Mouse (Mus musculus): ENCODE data around the gene Amdhd2. TPM values are rescaled to one million over a fixed set of nuclear protein-coding genes. Genes with fewer than 3 reads are reported as not detected.
A peak's percentile ranks its signal among the peaks of the same experiment; 100 is the strongest.

Amdhd2 gene
- polyA plus RNA-seq, 1 experiment from 2014 or later, result 35.6 TPM

GRCm38 (mm10) chr17:24192848-24193247 lies 29.3 kb upstream of the Amdhd2 start:
- peaks cover 15% of the 10 kb centered on the region for H3K4me1 ChIP-seq
- no peak overlapping the region for H3K27ac ChIP-seq
- no peak overlapping the region for H3K4me2 ChIP-seq (replicated peaks)
- ATAC-seq (ENCODE audit: low FRiP score), result no peak
- no peaks in the 10 kb centered on the region for H3K27me3 ChIP-seq
- H3K36me3 ChIP-seq, result 0 out of 2 replicates have a peak, but pooled peaks cover 4% of the 10 kb centered on the region
- H3K4me3 ChIP-seq, result no peak overlapping the region
- H3K9me3 ChIP-seq (replicated peaks), result no peaks in the 10 kb centered on the region
- no peak overlapping the region for H3K9ac ChIP-seq
- WGBS, result 77% methylated on average over 8 of the region's 8 CpGs

DNA sequence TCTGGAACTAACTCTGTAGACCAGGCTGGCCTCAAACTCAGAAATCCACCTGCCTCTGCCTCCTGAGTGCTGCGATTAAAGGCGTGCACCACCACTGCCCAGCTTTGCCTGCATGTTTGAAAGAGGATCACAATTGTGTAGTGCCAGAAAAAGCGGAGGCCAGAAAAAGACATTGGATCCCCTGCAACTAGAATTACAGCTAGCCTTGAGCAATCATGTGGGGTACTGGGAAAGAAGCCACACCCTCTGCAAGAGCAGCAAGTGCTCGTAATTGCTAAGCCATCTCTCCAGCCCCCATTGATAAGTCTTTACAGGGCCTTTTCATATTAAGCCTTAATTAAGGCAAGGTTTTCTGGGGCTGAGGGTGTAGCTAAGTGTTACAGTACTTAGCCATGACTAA lies 27.9 kb upstream of the Amdhd2 start:
- 86% methylated on average over 4 of the region's 4 CpGs for WGBS
- H3K4me1 ChIP-seq, result peaks cover 5% of the 10 kb centered on the region; the same call in 1 of the 2 replicates
- ATAC-seq (ENCODE audit: low FRiP score), result no peak

DNA sequence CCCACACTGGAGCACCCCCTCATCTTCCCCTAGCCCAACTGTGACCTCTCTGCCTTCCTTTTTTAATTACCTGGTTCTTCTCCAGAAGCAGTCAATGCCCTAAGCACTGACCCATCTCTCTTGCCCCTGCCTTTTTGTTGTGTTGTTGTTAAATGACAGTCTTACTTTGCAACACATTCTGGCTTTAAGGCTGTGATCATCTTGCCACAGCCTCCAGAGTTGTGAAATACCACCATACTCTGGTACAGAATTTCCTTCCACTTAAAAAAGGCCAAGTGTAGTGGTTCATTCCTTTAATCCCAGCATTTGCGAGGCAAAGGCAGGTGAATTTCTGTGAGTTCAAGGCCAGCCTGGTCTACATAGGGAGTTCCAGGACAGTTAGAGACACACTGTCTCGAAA lies 27.4 kb upstream of the Amdhd2 start:
- ATAC-seq (ENCODE audit: low FRiP score), result no peak
- H3K9me3 ChIP-seq (replicated peaks), result no peaks in the 10 kb centered on the region
- H3K4me2 ChIP-seq (replicated peaks), result no peak overlapping the region
- H3K27ac ChIP-seq, result no peak overlapping the region
- H3K36me3 ChIP-seq, result peaks cover 10% of the 10 kb centered on the region; the same call in 1 of the 2 replicates
- H3K27me3 ChIP-seq, result no peaks in the 10 kb centered on the region
- 87% methylated on average over 2 of the region's 2 CpGs for WGBS
- no peak overlapping the region for H3K9ac ChIP-seq
- H3K4me3 ChIP-seq, result no peak overlapping the region
- peaks cover 5% of the 10 kb centered on the region; the same call in 1 of the 2 replicates for H3K4me1 ChIP-seq

More for the DNA sequence above, 27.9 kb upstream of the Amdhd2 start:
- H3K9me3 ChIP-seq (replicated peaks), result no peaks in the 10 kb centered on the region
- H3K27ac ChIP-seq, result no peak overlapping the region
- no peaks in the 10 kb centered on the region for H3K27me3 ChIP-seq
- H3K36me3 ChIP-seq, result peaks cover 5% of the 10 kb centered on the region; the same call in 1 of the 2 replicates
- no peak overlapping the region for H3K9ac ChIP-seq
- H3K4me3 ChIP-seq, result no peak overlapping the region
- H3K4me2 ChIP-seq (replicated peaks), result no peak overlapping the region

- Histone ChIP-seq H3K4me1 (peaks cover 7% of the 10 kb centered on the region), H3K9ac (no peak overlapping the region), H3K27me3 (peaks cover 5% of the 10 kb centered on the region; the same call in 1 of the 2 replicates), H3K36me3 (no peaks in the 10 kb centered on the region), H3K9me3 (replicated peaks) (no peaks in the 10 kb centered on the region), H3K4me2 (replicated peaks) (no peak overlapping the region), H3K27ac (no peak overlapping the region), H3K4me3 (no peak overlapping the region)
- WGBS, result 84% methylated on average over 3 of the region's 3 CpGs
- no peak for ATAC-seq (ENCODE audit: low FRiP score)
Observed at GRCm38 (mm10) chr17:24174259-24174658, 10.7 kb upstream of the Amdhd2 start.

DNA sequence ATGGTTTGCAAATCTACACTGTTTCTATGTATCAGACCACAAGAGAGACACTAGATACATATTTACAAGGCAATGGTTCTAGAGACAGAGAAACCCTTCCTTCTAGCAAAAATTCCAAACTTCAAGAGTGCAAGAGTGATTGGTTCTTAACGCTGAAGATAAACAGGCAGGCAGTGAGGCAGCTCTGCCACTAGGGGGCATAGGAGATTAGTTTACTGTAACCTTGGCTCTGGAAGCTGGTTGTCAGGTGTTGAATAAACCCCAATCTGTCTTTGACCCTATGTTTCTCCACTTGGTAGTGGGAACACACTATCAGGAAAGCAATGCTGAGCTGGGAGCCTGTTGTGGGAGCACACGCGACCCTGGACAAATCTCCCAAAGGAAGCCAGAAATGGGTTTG lies 9.9 kb upstream of the Amdhd2 start:
- 5% methylated on average over 3 of the region's 3 CpGs for WGBS

DNA sequence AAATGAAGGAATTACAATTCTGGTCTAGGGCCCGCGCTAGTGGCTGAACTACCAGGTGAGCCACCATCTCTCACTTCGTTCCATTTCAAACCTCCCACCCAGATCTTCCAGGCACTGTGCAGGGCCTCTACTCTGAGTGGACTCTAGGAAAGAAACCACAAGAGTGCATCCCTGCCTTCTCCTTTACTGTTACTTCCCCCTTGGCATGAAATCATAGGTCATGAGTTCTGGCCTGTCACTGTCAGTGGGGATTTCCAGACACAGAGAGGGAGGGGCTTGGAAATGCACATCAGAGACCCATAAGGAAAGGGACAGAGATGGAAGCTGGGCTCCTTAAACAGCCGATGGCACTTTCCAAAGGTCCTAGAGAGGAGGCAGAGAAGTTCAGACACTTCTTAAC lies 8.2 kb upstream of the Amdhd2 start:
- Histone ChIP-seq H3K36me3 (0 out of 2 replicates have a peak, but pooled peaks cover 2% of the 10 kb centered on the region), H3K27me3 (peaks cover 5% of the 10 kb centered on the region; the same call in 1 of the 2 replicates), H3K27ac (no peak overlapping the region), H3K4me1 (peaks cover 20% of the 10 kb centered on the region), H3K9ac (no peak overlapping the region), H3K4me2 (replicated peaks) (no peak overlapping the region), H3K9me3 (replicated peaks) (no peaks in the 10 kb centered on the region), H3K4me3 (no peak overlapping the region)
- no peak for ATAC-seq (ENCODE audit: low FRiP score)
- WGBS, result 83% methylated on average over 4 of the region's 4 CpGs

More for the DNA sequence above, 9.9 kb upstream of the Amdhd2 start:
- Histone ChIP-seq H3K27ac (no peak overlapping the region), H3K4me1 (peaks cover 7% of the 10 kb centered on the region), H3K9ac (no peak overlapping the region), H3K9me3 (replicated peaks) (no peaks in the 10 kb centered on the region), H3K4me3 (no peak overlapping the region), H3K36me3 (no peaks in the 10 kb centered on the region), H3K4me2 (replicated peaks) (no peak overlapping the region), H3K27me3 (peaks cover 5% of the 10 kb centered on the region; the same call in 1 of the 2 replicates)
- no peak for ATAC-seq (ENCODE audit: low FRiP score)

- peaks cover 5% of the 10 kb centered on the region; the same call in 1 of the 2 replicates for H3K27me3 ChIP-seq
- 0 out of 2 replicates have a peak, but pooled peaks cover 6% of the 10 kb centered on the region for H3K36me3 ChIP-seq
- H3K9ac ChIP-seq, result no peak overlapping the region
- no peak overlapping the region for H3K27ac ChIP-seq
- ATAC-seq (ENCODE audit: low FRiP score), result no peak
- H3K4me2 ChIP-seq (replicated peaks), result no peak overlapping the region
- H3K4me1 ChIP-seq, result peaks cover 20% of the 10 kb centered on the region
- H3K9me3 ChIP-seq (replicated peaks), result no peaks in the 10 kb centered on the region
- 79% methylated on average over 5 of the region's 5 CpGs for WGBS
- H3K4me3 ChIP-seq, result 0 out of 2 replicates have a peak overlapping the region, but pooled peaks have one; percentile 4
Observed at GRCm38 (mm10) chr17:24170729-24171128, 7.2 kb upstream of the Amdhd2 start.

- Histone ChIP-seq H3K4me3 (peak overlapping the region; percentile 95), H3K4me1 (peaks cover 20% of the 10 kb centered on the region), H3K27ac (peak overlapping the region; percentile 95; the same call in 1 of the 2 replicates), H3K4me2 (replicated peaks) (peak overlapping the region; percentile 87), H3K9ac (peak overlapping the region; percentile 91), H3K36me3 (peaks cover 7% of the 10 kb centered on the region; the same call in 1 of the 2 replicates), H3K27me3 (peaks cover 5% of the 10 kb centered on the region; the same call in 1 of the 2 replicates), H3K9me3 (replicated peaks) (no peaks in the 10 kb centered on the region)
- no peak for ATAC-seq (ENCODE audit: low FRiP score)
- WGBS, result 68% methylated on average over 3 of the region's 3 CpGs
Observed at GRCm38 (mm10) chr17:24170125-24170524, 6.6 kb upstream of the Amdhd2 start.

GRCm38 (mm10) chr17:24169317-24170065 lies 5.9 kb upstream of the Amdhd2 start, which contains the start of gene Atp6v0c:
Gene Atp6v0c, minus strand, starts transcription at chr17:24169702.
- Histone ChIP-seq H3K36me3 (peaks cover 13% of the 10 kb centered on the region; the same call in 1 of the 2 replicates), H3K27me3 (peaks cover 5% of the 10 kb centered on the region; the same call in 1 of the 2 replicates), H3K4me1 (peaks cover 20% of the 10 kb centered on the region), H3K9ac (peak within 1 kb of the TSS; percentile 91), H3K27ac (peak within 1 kb of the TSS; percentile 95), H3K4me3 (peak within 1 kb of the TSS; percentile 95), H3K9me3 (replicated peaks) (no peaks in the 10 kb centered on the region), H3K4me2 (replicated peaks) (peak within 1 kb of the TSS; percentile 87)
- WGBS, result under 1% methylated on average over 58 of the region's 58 CpGs
- ATAC-seq (ENCODE audit: low FRiP score), result peak; percentile 89

DNA sequence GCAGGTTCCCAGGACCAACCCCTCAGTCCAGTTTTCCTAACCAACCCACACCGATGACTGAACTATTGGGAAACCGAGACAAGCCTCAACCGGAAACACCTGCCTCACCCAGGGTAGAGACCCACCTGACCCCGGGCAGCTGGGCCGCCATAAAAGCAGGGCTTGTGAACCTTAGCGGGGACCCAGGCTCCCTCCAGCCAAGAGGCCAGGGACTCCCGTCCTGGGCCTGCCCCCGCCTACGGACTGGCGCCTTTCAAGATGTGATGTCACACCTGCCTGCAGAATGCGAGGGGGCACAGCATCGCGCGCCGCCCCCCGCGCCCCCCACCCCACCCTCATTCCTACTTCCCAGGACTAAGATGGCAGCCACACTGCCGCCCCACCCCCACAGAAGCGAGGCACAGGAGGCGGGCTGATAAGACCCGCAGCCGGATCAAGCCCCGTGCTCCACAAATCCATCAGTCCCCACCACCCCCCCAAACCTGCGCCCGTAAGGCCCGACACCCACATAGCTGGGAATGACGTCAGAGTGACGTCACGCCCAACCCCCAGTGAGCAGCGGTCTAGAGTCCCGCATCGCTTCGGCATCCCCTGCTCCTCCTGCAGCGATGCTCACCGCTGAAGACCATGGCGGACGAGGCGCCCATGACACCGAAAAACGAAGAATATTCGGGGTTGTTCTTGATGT lies 5.2 kb upstream of the Amdhd2 start:
- WGBS, result 1% methylated on average over 39 of the region's 41 CpGs
- H3K4me2 ChIP-seq (replicated peaks), result peak overlapping the region; percentile 87
- H3K36me3 ChIP-seq, result peaks cover 14% of the 10 kb centered on the region; the same call in 1 of the 2 replicates
- peaks cover 5% of the 10 kb centered on the region; the same call in 1 of the 2 replicates for H3K27me3 ChIP-seq
- peak overlapping the region; percentile 95 for H3K27ac ChIP-seq
- H3K9ac ChIP-seq, result peak overlapping the region; percentile 91
- H3K4me1 ChIP-seq, result peaks cover 20% of the 10 kb centered on the region
- peak overlapping the region; percentile 95 for H3K4me3 ChIP-seq
- peak; percentile 74 for ATAC-seq (ENCODE audit: low FRiP score)
- no peaks in the 10 kb centered on the region for H3K9me3 ChIP-seq (replicated peaks)

GRCm38 (mm10) chr17:24167891-24168505 lies 4.4 kb upstream of the Amdhd2 start:
- Histone ChIP-seq H3K36me3 (peaks cover 14% of the 10 kb centered on the region; the same call in 1 of the 2 replicates), H3K4me1 (peaks cover 21% of the 10 kb centered on the region), H3K27me3 (peaks cover 5% of the 10 kb centered on the region; the same call in 1 of the 2 replicates), H3K9me3 (replicated peaks) (no peaks in the 10 kb centered on the region), H3K27ac (0 out of 2 replicates have a peak overlapping the region, but pooled peaks have one; percentile 12), H3K4me3 (peak overlapping the region; percentile 95), H3K9ac (peak overlapping the region; percentile 91), H3K4me2 (replicated peaks) (peak overlapping the region; percentile 87)
- 62% methylated on average over 7 of the region's 7 CpGs for WGBS
- no peak for ATAC-seq (ENCODE audit: low FRiP score)
